Mouse (Mus musculus) cerebellum, adult 9-11 months (tissue): ENCODE measurements around the gene Pknox2.
A peak's percentile ranks its signal among the peaks of the same experiment; 100 is the strongest.

ENCODE experiments used
- DNase-seq: peaks from one replicate; pipeline ENCODE4 v3.0.0; 2022

Pknox2 gene

GRCm38 (mm10) chr9:37147359-37147685 lies at the start of gene Pknox2:
Gene Pknox2, minus strand, starts transcription at chr9:37147407.
- peak; percentile 91 for DNase-seq

- DNase-seq, result no peak
These were observed 40.8 kb upstream of the Pknox2 start for GRCm38 (mm10) chr9:37188024-37188423.

DNA sequence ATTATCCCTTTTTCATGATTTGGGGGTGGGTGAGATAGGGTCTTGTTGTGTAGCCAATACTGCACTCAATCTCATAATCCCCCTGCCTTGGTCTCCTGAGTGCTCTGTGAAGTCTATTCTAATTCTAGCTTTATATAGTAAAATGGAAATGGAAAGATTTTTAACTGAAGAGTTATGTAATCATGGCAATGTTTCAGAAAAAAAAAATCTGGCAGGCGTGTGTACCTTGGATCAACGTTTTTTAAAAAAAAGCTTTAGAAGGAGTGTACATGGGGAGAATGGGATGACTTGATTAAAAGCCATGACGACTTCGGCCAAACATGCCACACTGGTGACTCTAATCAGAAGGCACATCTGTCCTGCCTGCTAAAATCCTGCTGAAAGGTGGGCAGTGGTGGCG lies 40.2 kb upstream of the Pknox2 start:
- no peak for DNase-seq

GRCm38 (mm10) chr9:37183176-37183575 lies 36.0 kb upstream of the Pknox2 start:
- DNase-seq, result no peak

- DNase-seq, result no peak
These were observed 34.4 kb upstream of the Pknox2 start for GRCm38 (mm10) chr9:37181596-37181995.

GRCm38 (mm10) chr9:37179596-37179995 lies 32.4 kb upstream of the Pknox2 start:
- DNase-seq, result no peak

DNA sequence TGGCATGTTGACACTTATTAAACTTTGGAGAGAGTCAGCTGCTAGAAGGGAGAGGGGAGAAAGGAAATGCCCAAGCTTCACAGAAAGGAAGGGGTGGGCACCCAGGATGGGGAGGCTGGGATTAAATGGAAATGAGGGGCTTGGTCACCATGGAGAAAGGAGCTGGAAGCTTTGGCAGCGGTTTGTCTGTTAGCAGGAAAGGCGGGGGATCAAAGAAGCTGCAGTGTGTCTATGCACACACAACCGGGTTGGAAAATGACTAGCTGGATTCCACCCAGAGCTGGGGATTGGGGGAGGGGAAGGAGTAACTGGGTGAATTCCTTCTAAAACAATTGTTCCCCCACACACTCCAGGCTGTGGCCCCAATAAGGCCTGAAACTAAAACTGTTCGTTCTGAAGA lies 31.7 kb upstream of the Pknox2 start:
- no peak for DNase-seq

GRCm38 (mm10) chr9:37177551-37177950 lies 30.3 kb upstream of the Pknox2 start:
- DNase-seq, result no peak

- DNase-seq, result peak; percentile 33
These were observed 29.9 kb upstream of the Pknox2 start for GRCm38 (mm10) chr9:37177107-37177506.

DNA sequence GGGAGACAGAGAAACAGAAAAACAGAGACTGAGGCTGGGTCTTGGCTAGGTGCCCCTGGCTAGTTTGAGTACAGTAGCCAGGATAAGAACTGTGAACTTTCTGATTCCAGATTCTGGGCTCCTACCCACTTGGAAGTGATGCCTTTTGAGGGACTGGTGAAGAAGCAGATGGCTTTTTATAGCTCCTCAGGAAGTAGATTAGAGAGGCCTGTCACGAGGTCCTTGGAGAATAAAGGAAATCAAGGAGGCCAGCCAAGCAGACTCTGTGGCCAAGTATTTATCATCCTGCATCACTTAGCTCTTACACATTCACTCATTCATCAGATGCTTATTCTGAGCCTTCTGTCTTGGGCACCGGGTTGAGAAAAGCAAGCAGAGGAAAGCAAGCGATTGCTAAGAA lies 28.8 kb upstream of the Pknox2 start:
- DNase-seq, result no peak

- DNase-seq, result no peak
These were observed 26.2 kb upstream of the Pknox2 start for GRCm38 (mm10) chr9:37173376-37173775.

DNA sequence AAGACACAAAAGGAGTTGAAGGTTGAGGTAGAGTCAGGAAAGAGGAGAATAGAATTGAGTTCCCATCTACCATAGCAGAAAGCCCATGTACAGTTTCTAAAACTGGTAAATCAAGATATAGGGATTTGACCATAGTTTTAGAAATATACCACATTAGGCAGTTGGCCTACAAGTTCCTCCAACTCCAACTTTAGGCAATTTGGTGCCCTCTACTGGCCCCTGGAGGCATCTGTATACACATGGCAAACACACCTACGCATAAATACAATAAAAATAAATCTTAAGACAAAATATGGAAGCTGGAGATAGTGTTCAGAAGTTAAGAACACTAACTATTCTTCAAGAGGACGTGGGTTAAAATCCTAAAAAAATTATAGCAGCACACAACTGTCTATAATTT lies 19.7 kb upstream of the Pknox2 start:
- no peak for DNase-seq

DNA sequence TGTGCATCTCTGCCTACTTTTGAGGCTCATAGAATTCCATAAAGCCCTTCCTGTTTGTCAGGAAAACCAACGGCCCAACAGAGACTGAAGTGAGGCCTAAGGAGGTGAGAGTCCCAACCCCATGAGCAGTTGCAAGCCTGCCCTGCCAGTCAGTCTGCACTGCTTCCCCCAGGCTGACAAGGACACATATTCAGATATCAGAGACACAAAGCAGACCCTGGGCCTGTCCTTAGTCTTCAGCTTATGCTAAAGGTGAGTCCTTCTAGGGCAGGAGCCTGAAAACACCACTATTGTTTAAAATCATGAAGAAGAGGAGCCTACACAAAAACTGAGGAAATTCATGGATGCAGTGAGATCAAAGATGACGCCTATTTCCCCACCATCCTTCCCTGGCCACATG lies 13.5 kb upstream of the Pknox2 start:
- DNase-seq, result no peak

DNA sequence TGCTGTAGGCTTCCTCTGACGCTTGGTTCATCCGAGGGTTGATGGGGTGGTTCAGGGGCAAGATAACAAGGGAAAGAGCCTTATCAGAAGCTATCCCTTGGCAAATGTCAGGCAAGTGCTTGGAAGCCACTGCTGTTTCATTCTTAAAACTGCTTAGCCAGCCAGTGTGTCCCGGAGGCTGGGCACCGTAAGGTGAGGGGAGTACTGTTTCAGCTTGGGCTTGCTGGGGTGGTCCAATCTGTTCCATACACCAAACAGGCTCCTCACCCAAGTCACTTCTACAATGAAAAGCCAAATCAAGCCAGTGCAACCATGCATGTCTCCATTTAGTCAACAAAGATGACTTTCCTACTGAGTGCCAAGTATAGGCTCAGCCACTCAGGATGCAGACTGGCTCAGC lies 679 bp upstream of the Pknox2 start:
- DNase-seq, result peak; percentile 56

GRCm38 (mm10) chr9:37146603-37147358 lies 426 bp downstream of the Pknox2 start:
- peak; percentile 87 for DNase-seq

GRCm38 (mm10) chr9:37146353-37146602 lies 929 bp downstream of the Pknox2 start:
- no peak for DNase-seq

GRCm38 (mm10) chr9:37145616-37146352 lies 1.4 kb downstream of the Pknox2 start:
- DNase-seq, result peak; percentile 62

GRCm38 (mm10) chr9:37145151-37145615 lies 2.0 kb downstream of the Pknox2 start:
- peak; percentile 56 for DNase-seq

GRCm38 (mm10) chr9:37144696-37145095 lies 2.5 kb downstream of the Pknox2 start:
- DNase-seq, result no peak

GRCm38 (mm10) chr9:37144251-37144650 lies 3.0 kb downstream of the Pknox2 start:
- no peak for DNase-seq

- DNase-seq, result no peak
These were observed 3.9 kb downstream of the Pknox2 start for GRCm38 (mm10) chr9:37143046-37143931.

- DNase-seq, result no peak
These were observed 5.1 kb downstream of the Pknox2 start for GRCm38 (mm10) chr9:37142107-37142506.

GRCm38 (mm10) chr9:37140464-37141181 lies 6.6 kb downstream of the Pknox2 start:
- no peak for DNase-seq
